Mouse (Mus musculus) CH12.LX (cell line): ENCODE results near the gene Grip1. TPM values are rescaled to one million over a fixed set of nuclear protein-coding genes. Genes with fewer than 3 reads are reported as not detected.

Experiments
- DNase-seq: peaks from one replicate; pipeline ENCODE4 v3.0.0-alpha.2; 2013; ENCODE audit errors: extremely low read depth
- H3K27ac ChIP-seq: 2 replicates; pipeline ENCODE4 v1.5.1; 2012; ENCODE audit warnings: low read depth, mild to moderate bottlenecking, control low read depth, moderate library complexity; ENCODE audit not compliant: insufficient read depth
- H3K27me3 ChIP-seq: replicated peaks from 2 replicates; pipeline ENCODE3; 2012; ENCODE audit warnings: inconsistent platforms
- H3K36me3 ChIP-seq, 2 experiments: replicated peaks in 1 of 2; 2 replicates each; pipeline versions ENCODE3 to v1.6.1; 2012; ENCODE audit warnings: inconsistent platforms in 1 of 2, low read length in 1 of 2, mild to moderate bottlenecking in 1 of 2, mixed read lengths in 1 of 2, moderate library complexity in 1 of 2; ENCODE audit not compliant: control insufficient read depth in 1 of 2, insufficient read depth in 1 of 2
- H3K4me1 ChIP-seq, 2 experiments: 2 replicates each; pipeline ENCODE4 v1.6.1; 2012; ENCODE audit warnings: inconsistent platforms in 1 of 2, moderate library complexity in 1 of 2; ENCODE audit not compliant: insufficient read depth in 2 of 2, control insufficient read depth in 1 of 2
- H3K4me2 ChIP-seq: 2 replicates; pipeline ENCODE4 v1.6.1; 2012; ENCODE audit warnings: low read depth, mild to moderate bottlenecking, control low read depth; ENCODE audit not compliant: poor library complexity, insufficient read depth, severe bottlenecking
- H3K4me3 ChIP-seq, 3 experiments: fragments of 150-350 bp in 1 of 3; sonication (generic) in 1 of 3; replicated peaks in 1 of 3; 2 replicates each; pipeline versions ENCODE3 to v1.5.1; 2011 to 2012; ENCODE audit warnings: low read depth in 2 of 3, low read length in 2 of 3, mild to moderate bottlenecking in 2 of 3, moderate library complexity in 2 of 3, control low read depth in 1 of 3, improper control_type of control experiment in 1 of 3, inconsistent platforms in 1 of 3, mixed read lengths in 1 of 3; ENCODE audit not compliant: poor library complexity in 1 of 3
- H3K79me2 ChIP-seq: replicated peaks from 2 replicates; pipeline ENCODE4 v1.6.1; 2012; ENCODE audit warnings: mild to moderate bottlenecking, moderate library complexity; ENCODE audit not compliant: control insufficient read depth, poor library complexity, insufficient read depth, severe bottlenecking; ENCODE audit errors: extremely low read depth
- H3K9ac ChIP-seq: 2 replicates; pipeline ENCODE4 v1.6.1; 2012; ENCODE audit warnings: low read depth, mild to moderate bottlenecking, control low read depth, moderate library complexity; ENCODE audit not compliant: insufficient read depth
- H3K9me3 ChIP-seq: replicated peaks from 2 replicates; pipeline ENCODE3; 2012; ENCODE audit warnings: low read length, inconsistent platforms, mixed read lengths
- CTCF ChIP-seq, 2 experiments: IDR thresholded peaks in 1 of 2; conservative IDR thresholded peaks in 1 of 2; 2 replicates each; pipeline ENCODE4 v1.5.1; 2011 to 2012; ENCODE audit warnings: low read depth in 2 of 2, low read length in 2 of 2, improper control_type of control experiment in 1 of 2, inconsistent platforms in 1 of 2, mild to moderate bottlenecking in 1 of 2, moderate library complexity in 1 of 2
- JUN ChIP-seq: IDR thresholded peaks from 2 replicates; pipeline ENCODE4 v1.6.1; 2011; ENCODE audit warnings: low read depth, mild to moderate bottlenecking, low read length, improper control_type of control experiment, moderate library complexity; ENCODE audit not compliant: insufficient read depth
- JUND ChIP-seq: conservative IDR thresholded peaks from 2 replicates; pipeline ENCODE4 v1.6.1; 2011; ENCODE audit warnings: low read depth, low read length, improper control_type of control experiment
- MAX ChIP-seq: IDR thresholded peaks from 2 replicates; pipeline ENCODE4 v1.6.1; 2011; ENCODE audit warnings: low read length, improper control_type of control experiment
- MAZ ChIP-seq: IDR thresholded peaks from 2 replicates; pipeline ENCODE4 v1.6.1; 2012; ENCODE audit warnings: low read depth, mild to moderate bottlenecking, inconsistent platforms, low read length, improper control_type of control experiment, moderate library complexity
- MEF2A ChIP-seq: IDR thresholded peaks from 2 replicates; pipeline ENCODE4 v1.6.1; 2014; ENCODE audit warnings: low read depth, mild to moderate bottlenecking, inconsistent platforms, low read length, improper control_type of control experiment, borderline replicate concordance
- RAD21 ChIP-seq: IDR thresholded peaks from 2 replicates; pipeline ENCODE4 v1.6.1; 2011; ENCODE audit warnings: low read depth, mild to moderate bottlenecking, low read length, improper control_type of control experiment, moderate library complexity
- SMC3 ChIP-seq: IDR thresholded peaks from 2 replicates; pipeline ENCODE4 v1.6.1; 2011; ENCODE audit warnings: low read depth, low read length, improper control_type of control experiment
- TCF12 ChIP-seq: IDR thresholded peaks from 2 replicates; pipeline ENCODE4 v1.6.1; 2014; ENCODE audit warnings: low read depth, mild to moderate bottlenecking, inconsistent platforms, low read length, improper control_type of control experiment
- dilution Hi-C: fragments of 300-500 bp; cut with MboI; formaldehyde crosslinking; loops from 2 replicates; pipeline ENCODE4 v1.14.3; 2020; ENCODE audit warnings: low sequenced_read_pairs; ENCODE audit not compliant: extremely low pct_unique_long_range_greater_than_20kb, extremely low pct_ligation_motif_present
- in situ Hi-C: fragments of 300-500 bp; cut with MboI; formaldehyde crosslinking; loops from 3 replicates; pipeline ENCODE4 v1.14.3; 2019; ENCODE audit warnings: low sequenced_read_pairs, low pct_ligation_motif_present, low pct_unique_long_range_greater_than_20kb, mixed read lengths
- polyA plus RNA-seq: library from polyadenylated mRNA; unstranded; fragments of >175 nt; gene quantifications from 2 replicates; pipeline ENCODE4 v1.2.1, GENCODE M21; 2012; ENCODE audit warnings: low read depth; ENCODE audit not compliant: insufficient read length
- total RNA-seq, 2 experiments: library from RNA; depleted of rRNA; stranded (reverse); fragments of 300-350 nt in 1 of 2; fragments of >200 nt in 1 of 2; gene quantifications; 2 replicates each; pipeline ENCODE4 v1.2.3; 2012 to 2014

Grip1 gene
- total and polyA plus RNA-seq, 3 experiments, result 0.09 to 0.33 (median 0.13) TPM

- H3K9me3 ChIP-seq, result no peaks in the 10 kb centered on the region
- TF ChIP-seq MAZ (no peak), JUN (no peak), MAX (no peak)
- in situ Hi-C loops, result no loop called here
Observed at GRCm38 (mm10) chr10:119928921-119929320, 475.3 kb downstream of the Grip1 start.

GRCm38 (mm10) chr10:119932794-119933193, 479.2 kb downstream of the Grip1 start:
- TF ChIP-seq RAD21 (peak; percentile 51), TCF12 (no peak), CTCF (conservative IDR thresholded peaks at IDR 0.05 in 1 of 2, IDR thresholded peaks at IDR 0.05 in 1 of 2; ENCODE audit: low read depth in 2 of 2, low read length in 2 of 2) (peak in 1 of 2 experiments; percentile 66; a peak in 2 of 4 replicates), SMC3 (peak; percentile 52)
- dilution Hi-C loops (no loop called here), in situ Hi-C loops (loop anchor here (10.0 kb wide), 1 partner anchor 192 kb away; no protein-coding TSS in a partner anchor)
- Histone ChIP-seq H3K79me2 (no peaks in the 10 kb centered on the region), H3K27ac (no peak overlapping the region), H3K4me3 (no peak overlapping the region), H3K27me3 (no peaks in the 10 kb centered on the region), H3K4me2 (no peak overlapping the region), H3K9ac (no peak overlapping the region), H3K9me3 (no peaks in the 10 kb centered on the region), H3K36me3 (no peaks in the 10 kb centered on the region), H3K4me1 (no peaks in the 10 kb centered on the region)
- peak; percentile 6 for DNase-seq

More at GRCm38 (mm10) chr10:119928921-119929320, 475.3 kb downstream of the Grip1 start:
- Histone ChIP-seq H3K36me3 (no peaks in the 10 kb centered on the region), H3K4me1 (peaks cover 2 to 10% of the 10 kb centered on the region in 2 experiments; a peak in 1 of 4 replicates), H3K4me3 (no peak overlapping the region), H3K27me3 (no peaks in the 10 kb centered on the region), H3K79me2 (no peaks in the 10 kb centered on the region), H3K9ac (no peak overlapping the region), H3K27ac (no peak overlapping the region), H3K4me2 (no peak overlapping the region)
- dilution Hi-C loops, result no loop called here
- DNase-seq, result no peak

- H3K27me3 ChIP-seq, result no peaks in the 10 kb centered on the region
- no peaks in the 10 kb centered on the region for H3K36me3 ChIP-seq
- H3K9me3 ChIP-seq, result no peaks in the 10 kb centered on the region
- no peak overlapping the region for H3K9ac ChIP-seq
- in situ Hi-C loops (loop anchor here (10.0 kb wide), 1 partner anchor 191 kb away; no protein-coding TSS in a partner anchor), dilution Hi-C loops (no loop called here)
- TF ChIP-seq MAX (no peak), RAD21 (no peak), MEF2A (no peak), JUND (no peak)
- no peak overlapping the region for H3K27ac ChIP-seq
- no peaks in the 10 kb centered on the region for H3K79me2 ChIP-seq
- H3K4me2 ChIP-seq, result no peak overlapping the region
- no peak for DNase-seq
- H3K4me1 ChIP-seq, result no peaks in the 10 kb centered on the region
- no peak overlapping the region for H3K4me3 ChIP-seq
Observed at GRCm38 (mm10) chr10:119933362-119933761, 479.7 kb downstream of the Grip1 start.
